Mouse (Mus musculus) lung, postnatal 0 days (tissue): ENCODE results near the gene Nbeal1. TPM values are rescaled to one million over a fixed set of nuclear protein-coding genes. Genes with fewer than 3 reads are reported as not detected.

Experiments used
- ATAC-seq: fragments of 200-750 bp; cut with Nextera tagmentation; 2 replicates; pipeline ENCODE4 v1.8.0; 2017; ENCODE audit warnings: moderate library complexity
- DNase-seq: peaks from one replicate; pipeline ENCODE4 v3.0.0-alpha.2; 2016; ENCODE audit warnings: low spot score
- H3K27ac ChIP-seq: fragments of 300-500 bp; sonication (generic); 2 replicates; pipeline ENCODE4 v1.5.1; 2014; ENCODE audit warnings: antibody characterized with exemption, mild to moderate bottlenecking, low read length, mixed read lengths
- H3K27me3 ChIP-seq: fragments of 300-500 bp; sonication (generic); replicated peaks from 2 replicates; pipeline ENCODE4 v1.6.1; 2014; ENCODE audit warnings: low read length, mixed read lengths; ENCODE audit not compliant: insufficient read depth
- H3K36me3 ChIP-seq: fragments of 300-500 bp; sonication (generic); 2 replicates; pipeline ENCODE4 v1.6.1; 2014; ENCODE audit warnings: low read length, mixed read lengths; ENCODE audit not compliant: insufficient read depth
- H3K4me1 ChIP-seq: fragments of 300-500 bp; sonication (generic); 2 replicates; pipeline ENCODE4 v1.6.1; 2014; ENCODE audit warnings: antibody characterized with exemption, low read depth, low read length, mixed read lengths; ENCODE audit not compliant: insufficient read depth
- H3K4me2 ChIP-seq: fragments of 300-500 bp; sonication (generic); replicated peaks from 2 replicates; pipeline ENCODE4 v1.6.1; 2014; ENCODE audit warnings: low read depth, mild to moderate bottlenecking, low read length, moderate library complexity, mixed read lengths
- H3K4me3 ChIP-seq: fragments of 300-500 bp; sonication (generic); 2 replicates; pipeline ENCODE4 v1.5.1; 2014; ENCODE audit warnings: low read depth, low read length
- H3K9ac ChIP-seq: fragments of 300-500 bp; sonication (generic); replicated peaks from 2 replicates; pipeline ENCODE4 v1.6.1; 2014; ENCODE audit warnings: low read depth, mild to moderate bottlenecking
- H3K9me3 ChIP-seq: fragments of 300-500 bp; sonication (generic); 2 replicates; pipeline ENCODE4 v1.6.1; 2016; ENCODE audit warnings: low read length, mixed read lengths
- CTCF ChIP-seq: IDR thresholded peaks from 2 replicates; pipeline ENCODE4 v1.5.1; 2016; ENCODE audit warnings: antibody characterized with exemption, mild to moderate bottlenecking
- EP300 ChIP-seq: IDR thresholded peaks from 2 replicates; pipeline ENCODE4 v1.6.1; 2016; ENCODE audit warnings: antibody characterized with exemption, mild to moderate bottlenecking, control low read depth
- WGBS: fragments of 180-500 bp; shearing (Covaris S2); extraction: QIAGEN DNeasy Blood & Tissue Kit; methylation state at CpG from one replicate; pipeline ENCODE4 v1.1.7; 2014; 5-methylcytosine and 5-hydroxymethylcytosine counted together
- polyA plus RNA-seq: library from polyadenylated mRNA; unstranded; fragments of >200 nt; fragmentation: Nextera tagmentation; extraction: Ambion mirVana; gene quantifications from 2 replicates; pipeline ENCODE4 v1.2.1, GENCODE M21; 2015

Nbeal1 gene
- 11.8 and 15.6 TPM in 2 replicates for polyA plus RNA-seq

DNA sequence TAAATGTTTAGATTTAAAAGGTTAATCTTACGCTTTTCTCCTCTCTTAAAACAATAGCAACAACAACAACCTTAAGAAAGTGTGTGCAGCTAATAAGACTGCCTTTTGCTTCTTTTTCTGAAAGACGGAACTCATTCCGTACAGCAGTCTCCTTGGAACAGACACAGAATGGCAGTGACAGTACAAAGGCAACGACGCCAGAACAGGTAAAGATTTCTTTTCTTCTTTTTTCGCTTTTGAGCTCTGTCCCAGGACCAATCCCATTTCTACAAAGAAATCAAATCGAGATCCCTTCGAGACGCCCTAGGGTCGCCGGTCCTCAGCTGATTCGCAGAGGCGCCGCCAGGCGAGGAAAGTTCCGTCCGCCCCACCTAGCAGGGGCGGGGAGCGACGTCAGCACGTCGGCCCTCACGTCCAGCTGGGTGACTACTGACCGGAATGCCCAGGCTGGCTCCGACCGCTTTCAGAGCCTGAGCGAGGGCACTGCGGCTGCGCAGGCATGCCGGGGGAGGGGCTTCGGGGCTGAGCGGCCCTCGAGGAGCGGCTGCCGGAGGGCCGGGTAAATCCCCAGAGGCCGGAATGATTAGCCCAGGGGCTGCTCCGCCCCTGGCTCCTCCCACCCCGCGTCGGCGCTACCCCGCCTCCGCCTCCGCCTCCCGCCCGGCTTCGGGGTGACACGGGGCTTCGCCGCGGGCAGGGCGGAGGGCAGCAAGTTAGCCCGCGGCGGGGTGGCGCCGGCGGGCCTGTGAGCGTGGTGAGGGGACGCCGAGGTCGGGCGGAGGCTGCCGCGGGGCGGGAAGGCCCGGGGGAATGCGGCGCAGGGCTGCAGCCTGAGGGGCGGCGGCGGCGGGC, at the start of gene Nbeal1:
TSS of gene Nbeal1 (plus strand) at position 668 of the 852 bp plus-strand sequence.
- H3K9ac ChIP-seq = peak within 1 kb of the TSS; percentile 89

GRCm38 (mm10) chr1:60137346-60137745, 43.1 kb upstream of the Nbeal1 start:
- H3K27ac ChIP-seq = no peak overlapping the region
- H3K9ac ChIP-seq = no peak overlapping the region
- TF ChIP-seq EP300 = no peak
- no peak for TF ChIP-seq CTCF
- H3K4me3 ChIP-seq = no peak overlapping the region
- H3K4me2 ChIP-seq = no peak overlapping the region
- DNase-seq = no peak
- ATAC-seq = no peak
- H3K36me3 ChIP-seq = no peaks in the 10 kb centered on the region
- no peaks in the 10 kb centered on the region for H3K9me3 ChIP-seq
- H3K4me1 ChIP-seq = no peaks in the 10 kb centered on the region
- H3K27me3 ChIP-seq = no peaks in the 10 kb centered on the region
- 60% methylated on average over 9 of the region's 9 CpGs for WGBS

More for the DNA sequence above, at the start of gene Nbeal1:
- WGBS = under 1% methylated on average over 49 of the region's 74 CpGs
- Histone ChIP-seq H3K4me1 (no peaks in the 10 kb centered on the region), H3K36me3 (no peaks in the 10 kb centered on the region), H3K27ac (peak within 1 kb of the TSS; percentile 98), H3K4me2 (peak within 1 kb of the TSS; percentile 49), H3K4me3 (peak within 1 kb of the TSS; percentile 81), H3K27me3 (no peaks in the 10 kb centered on the region), H3K9me3 (no peaks in the 10 kb centered on the region)
- DNase-seq (peak; percentile 99), ATAC-seq (peak; percentile 98)
- TF ChIP-seq EP300 (peak; percentile 19; the same call in 1 of the 2 replicates), CTCF (peak; percentile 57)

GRCm38 (mm10) chr1:60152700-60153099, 27.7 kb upstream of the Nbeal1 start:
- H3K27me3 ChIP-seq = no peaks in the 10 kb centered on the region
- H3K27ac ChIP-seq = no peak overlapping the region
- TF ChIP-seq CTCF (peak; percentile 58), EP300 (no peak)
- DNase-seq = peak; percentile 40
- no peaks in the 10 kb centered on the region for H3K4me1 ChIP-seq
- no peak overlapping the region for H3K9ac ChIP-seq
- WGBS = 70% methylated on average over 5 of the region's 5 CpGs
- no peaks in the 10 kb centered on the region for H3K9me3 ChIP-seq
- no peak overlapping the region for H3K4me3 ChIP-seq
- H3K36me3 ChIP-seq = peaks cover 4% of the 10 kb centered on the region
- H3K4me2 ChIP-seq = no peak overlapping the region
- no peak; the same call in 1 of the 2 replicates for ATAC-seq

DNA sequence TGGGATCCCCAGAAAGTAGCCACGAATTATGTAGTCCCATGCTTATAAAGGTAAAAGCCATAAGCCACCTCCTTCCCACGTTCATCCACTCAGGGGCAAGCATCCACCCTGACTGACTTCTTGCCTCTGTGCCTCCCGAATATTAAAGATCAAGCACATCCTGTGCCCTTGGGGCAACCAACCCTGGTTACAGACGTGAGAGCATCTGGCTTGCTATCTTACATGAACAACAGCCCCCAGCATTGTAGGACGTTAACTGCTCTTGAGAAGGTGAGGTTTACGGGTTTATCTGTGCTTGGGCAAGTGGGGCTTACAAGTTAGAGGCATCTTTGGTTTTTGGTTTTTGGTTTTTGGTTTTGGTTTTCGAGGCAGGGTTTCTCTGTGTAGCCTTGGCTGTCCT, 23.7 kb upstream of the Nbeal1 start:
- Histone ChIP-seq H3K27me3 (no peaks in the 10 kb centered on the region), H3K9me3 (no peaks in the 10 kb centered on the region), H3K4me3 (no peak overlapping the region), H3K4me2 (no peak overlapping the region), H3K4me1 (no peaks in the 10 kb centered on the region), H3K36me3 (no peaks in the 10 kb centered on the region), H3K9ac (no peak overlapping the region), H3K27ac (no peak overlapping the region)
- DNase-seq (no peak), ATAC-seq (no peak)
- WGBS = 80% methylated on average over 7 of the region's 7 CpGs
- TF ChIP-seq EP300 (no peak), CTCF (no peak)

DNA sequence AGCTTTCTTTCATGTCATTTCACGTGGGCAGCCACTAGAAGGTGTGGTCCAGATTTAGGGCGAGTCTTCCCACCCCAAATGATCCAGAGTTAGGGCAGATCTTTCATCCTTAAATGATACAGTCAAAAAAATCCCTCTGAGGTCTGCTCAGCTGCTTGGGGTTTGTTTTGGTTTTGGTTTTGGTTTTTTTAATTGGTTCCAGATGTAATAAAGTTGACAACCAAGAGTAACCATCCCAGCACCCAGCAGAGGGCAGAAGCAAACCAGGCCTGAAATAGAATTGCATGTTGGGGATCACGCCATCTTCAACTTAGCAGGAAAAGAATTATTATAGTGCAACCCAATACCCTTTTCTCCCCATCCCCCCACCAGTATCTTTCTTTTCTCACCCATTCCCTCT, 22.0 kb upstream of the Nbeal1 start:
- H3K4me3 ChIP-seq = no peak overlapping the region
- H3K36me3 ChIP-seq = no peaks in the 10 kb centered on the region
- no peaks in the 10 kb centered on the region for H3K4me1 ChIP-seq
- H3K9ac ChIP-seq = no peak overlapping the region
- H3K9me3 ChIP-seq = no peaks in the 10 kb centered on the region
- TF ChIP-seq CTCF (peak; percentile 75), EP300 (no peak)
- no peaks in the 10 kb centered on the region for H3K27me3 ChIP-seq
- no peak overlapping the region for H3K27ac ChIP-seq
- 40% methylated on average over 3 of the region's 3 CpGs for WGBS
- DNase-seq = peak; percentile 76
- H3K4me2 ChIP-seq = no peak overlapping the region
- ATAC-seq = peak; percentile 62

DNA sequence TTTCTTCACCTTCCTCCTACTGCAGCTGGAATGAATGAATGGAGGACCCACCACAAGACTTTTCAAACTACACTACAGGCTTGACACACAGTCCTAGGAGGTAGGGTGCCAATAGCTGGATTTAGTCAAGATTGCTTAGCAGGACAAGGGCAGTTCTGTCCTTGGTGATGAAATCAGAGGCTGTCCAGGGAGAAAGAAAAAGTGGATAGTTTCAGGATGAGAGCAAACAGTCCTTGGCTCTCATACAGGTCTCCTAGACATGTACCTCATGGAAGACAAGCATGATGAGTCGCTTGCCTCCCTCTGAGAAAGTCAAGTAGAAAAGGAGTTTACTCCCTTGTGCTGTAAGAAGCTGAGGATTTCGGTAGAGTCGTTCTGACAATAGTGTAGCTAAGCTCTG, 16.7 kb upstream of the Nbeal1 start:
- no peak for ATAC-seq
- no peak overlapping the region for H3K27ac ChIP-seq
- H3K9me3 ChIP-seq = no peaks in the 10 kb centered on the region
- DNase-seq = no peak
- WGBS = 78% methylated on average over 3 of the region's 3 CpGs
- H3K27me3 ChIP-seq = no peaks in the 10 kb centered on the region
- H3K36me3 ChIP-seq = no peaks in the 10 kb centered on the region
- H3K4me1 ChIP-seq = no peaks in the 10 kb centered on the region
- no peak for TF ChIP-seq EP300
- no peak for TF ChIP-seq CTCF
- no peak overlapping the region for H3K9ac ChIP-seq
- no peak overlapping the region for H3K4me3 ChIP-seq
- H3K4me2 ChIP-seq = no peak overlapping the region
